Mouse (Mus musculus) thymus, postnatal 14 days (tissue): ENCODE data around the gene Tmco3.
"Not testable (repeated sequence)": the region's sequence is repeated elsewhere in the genome, so short reads cannot be mapped to it uniquely, and the experiment has no call there.

Source experiments
- DNase-seq: peaks from one replicate; pipeline ENCODE4 v3.0.0; 2021

Gene Tmco3

DNA sequence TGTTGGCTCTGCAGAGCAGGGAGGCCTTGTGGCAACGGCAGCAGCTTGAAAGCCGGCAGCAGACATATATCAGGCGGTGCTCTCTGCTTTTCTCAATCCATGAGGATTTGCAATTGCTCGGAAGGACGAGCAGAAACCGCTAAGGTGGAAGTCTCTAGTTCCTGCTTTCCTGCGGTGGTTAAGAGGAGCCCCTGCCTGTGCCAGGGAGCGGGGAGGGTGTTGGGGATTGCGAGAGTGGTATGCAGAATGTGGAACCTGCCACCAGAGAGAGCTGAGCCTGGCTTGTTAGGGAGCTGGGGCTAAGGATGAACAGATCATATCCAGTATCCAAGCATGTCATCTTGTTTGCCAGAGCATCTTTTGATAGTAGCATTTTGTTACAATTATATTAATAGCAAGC lies 18.9 kb downstream of the Tmco3 start:
- DNase-seq, result no peak

DNA sequence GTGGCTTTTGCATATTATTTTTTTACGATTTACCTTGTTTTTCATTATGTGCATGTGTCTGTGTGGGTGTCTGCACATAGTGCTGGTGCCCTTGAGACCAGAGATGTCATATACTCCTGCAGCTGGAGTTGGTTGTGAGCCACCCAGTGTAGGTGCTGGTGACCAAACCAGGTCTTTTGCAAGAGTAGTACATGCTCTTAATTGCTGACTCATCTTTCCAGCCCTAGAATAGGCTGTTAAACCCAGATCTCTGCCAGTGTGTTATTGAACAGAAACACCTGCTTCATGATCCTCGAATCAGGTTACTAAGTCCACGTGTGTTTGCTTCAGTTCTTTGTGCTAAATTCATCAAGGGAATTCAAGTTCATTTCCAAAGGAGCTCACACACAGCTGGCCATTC lies 26.9 kb downstream of the Tmco3 start:
- DNase-seq, result no peak

DNA sequence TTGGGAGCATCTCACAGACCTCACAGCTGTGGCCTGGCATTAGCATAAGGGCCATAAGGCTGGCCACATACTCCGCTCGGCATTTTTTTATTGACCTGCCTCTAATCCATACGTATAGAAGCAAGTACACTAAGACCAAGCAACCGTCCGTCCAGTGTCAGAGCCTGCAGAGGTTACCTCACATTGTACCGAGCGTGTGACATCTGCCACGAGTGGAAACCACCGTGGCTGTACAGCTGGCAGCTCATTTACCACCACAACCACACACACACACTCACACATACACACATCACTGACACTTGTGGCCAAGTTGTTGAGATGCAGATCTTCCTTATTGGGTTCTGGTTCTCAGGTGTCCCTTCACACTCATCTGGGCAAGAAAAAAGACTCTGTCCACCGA lies 28.7 kb downstream of the Tmco3 start:
- DNase-seq, result peak; percentile 42

DNA sequence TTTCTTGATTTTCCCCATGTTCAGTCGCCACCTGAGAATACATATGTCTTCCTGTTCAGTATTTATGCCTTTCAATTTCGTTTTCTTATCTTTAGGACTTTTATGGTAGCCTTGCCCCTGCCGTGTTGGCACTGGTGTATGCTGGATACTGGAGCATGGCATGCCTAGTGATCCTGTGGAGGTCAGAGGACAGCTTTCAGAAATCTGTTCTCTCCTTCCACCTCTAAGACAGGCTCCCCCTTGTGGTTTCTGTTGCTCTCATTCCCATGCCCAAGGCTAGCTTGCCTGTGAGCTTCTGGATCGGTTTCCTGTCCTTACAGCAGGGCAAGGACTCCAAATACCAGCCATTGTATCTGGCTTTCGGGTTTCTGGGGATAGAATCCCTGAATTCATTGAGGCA lies 38.6 kb downstream of the Tmco3 start:
- peak; percentile 45 for DNase-seq

DNA sequence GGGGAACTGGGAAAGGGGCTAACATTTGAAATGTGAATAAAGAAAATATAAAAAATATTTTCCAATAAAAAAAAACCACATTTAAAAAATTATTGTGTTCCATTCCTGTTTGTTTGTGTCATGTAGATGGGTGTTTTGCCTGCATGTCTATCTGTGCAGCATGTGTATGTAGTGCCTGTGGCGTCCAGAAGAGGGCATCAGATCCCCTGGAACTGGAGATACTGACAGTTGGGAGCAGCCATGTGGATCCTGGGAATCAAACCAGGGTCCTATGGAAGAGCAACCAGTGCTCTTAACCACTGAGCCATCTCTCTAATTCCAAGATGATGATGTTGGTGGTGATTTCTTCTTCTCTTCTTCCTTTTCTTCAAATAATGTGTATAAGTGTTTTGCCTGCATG lies 46.7 kb downstream of the Tmco3 start:
- no peak for DNase-seq

DNA sequence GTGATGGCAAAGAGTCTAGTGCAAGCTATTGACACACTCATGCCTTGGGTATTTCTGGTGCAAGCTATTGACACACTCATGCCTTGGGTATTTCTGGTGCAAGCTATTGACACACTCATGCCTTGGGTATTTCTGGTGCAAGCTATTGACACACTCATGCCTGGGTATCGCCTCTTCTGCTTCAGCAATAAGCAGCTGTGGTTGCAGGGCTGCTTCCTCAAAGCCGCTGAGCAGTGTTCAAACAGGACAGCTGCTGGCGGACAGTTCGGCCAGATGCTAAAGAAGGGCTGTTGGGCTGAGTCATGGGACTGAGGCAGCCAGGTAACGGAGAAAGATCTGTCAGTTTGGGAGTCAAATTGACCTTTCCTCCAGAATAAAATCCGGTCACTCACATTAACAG lies 49.3 kb downstream of the Tmco3 start:
- not testable (repeated sequence) for DNase-seq

DNA sequence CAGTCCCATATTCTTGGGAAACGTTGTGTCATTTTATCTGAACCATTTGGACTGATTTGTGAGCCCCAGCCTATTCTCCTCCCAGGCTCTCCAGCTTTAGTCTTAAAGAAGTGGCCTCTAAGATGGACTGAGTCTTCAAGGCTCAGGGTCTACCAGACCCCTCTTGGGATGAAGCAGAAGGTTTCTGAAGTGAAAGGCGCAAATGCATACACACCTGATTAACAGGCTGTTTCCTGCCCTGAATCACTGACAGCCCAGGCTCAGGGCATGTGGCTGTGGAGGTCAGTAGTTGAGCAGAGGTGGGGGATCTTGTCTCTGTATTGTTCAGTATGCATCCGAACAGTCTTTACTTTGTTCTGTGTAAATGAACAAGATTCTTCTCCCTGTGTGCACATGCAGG lies 49.7 kb downstream of the Tmco3 start:
- DNase-seq, result no peak

DNA sequence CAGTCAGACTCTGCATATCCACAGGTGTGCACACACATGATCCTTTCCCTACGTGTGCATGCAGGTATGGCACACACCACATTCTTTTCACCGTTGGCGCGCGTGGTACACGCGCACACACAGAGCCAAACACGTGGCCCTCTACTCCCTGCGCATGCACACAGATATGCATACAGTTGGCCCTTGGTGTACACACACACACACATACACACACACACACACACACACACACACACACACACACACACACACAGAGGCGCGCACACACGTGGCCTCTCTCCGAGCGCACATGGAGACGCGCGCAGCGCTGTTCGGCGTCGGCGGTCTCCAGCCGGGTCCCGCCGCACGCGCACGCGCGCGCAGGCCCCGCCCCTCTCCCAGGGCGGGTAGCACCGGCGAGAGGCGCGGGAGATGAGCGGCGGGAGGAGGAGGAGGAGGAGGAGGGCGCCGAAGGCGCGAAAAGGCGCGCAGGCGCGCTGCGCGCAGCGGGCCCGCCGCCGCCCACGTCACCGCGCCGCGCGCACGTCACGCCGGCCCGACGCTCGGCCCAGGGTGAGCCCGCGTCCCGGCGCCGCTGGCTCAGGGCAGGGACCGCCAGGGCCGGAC lies 50.4 kb downstream of the Tmco3 start, which contains the start of gene Tfdp1:
TSS of gene Tfdp1 (plus strand) at position 497 of the 606 bp plus-strand sequence.
- peak; percentile 92 for DNase-seq

DNA sequence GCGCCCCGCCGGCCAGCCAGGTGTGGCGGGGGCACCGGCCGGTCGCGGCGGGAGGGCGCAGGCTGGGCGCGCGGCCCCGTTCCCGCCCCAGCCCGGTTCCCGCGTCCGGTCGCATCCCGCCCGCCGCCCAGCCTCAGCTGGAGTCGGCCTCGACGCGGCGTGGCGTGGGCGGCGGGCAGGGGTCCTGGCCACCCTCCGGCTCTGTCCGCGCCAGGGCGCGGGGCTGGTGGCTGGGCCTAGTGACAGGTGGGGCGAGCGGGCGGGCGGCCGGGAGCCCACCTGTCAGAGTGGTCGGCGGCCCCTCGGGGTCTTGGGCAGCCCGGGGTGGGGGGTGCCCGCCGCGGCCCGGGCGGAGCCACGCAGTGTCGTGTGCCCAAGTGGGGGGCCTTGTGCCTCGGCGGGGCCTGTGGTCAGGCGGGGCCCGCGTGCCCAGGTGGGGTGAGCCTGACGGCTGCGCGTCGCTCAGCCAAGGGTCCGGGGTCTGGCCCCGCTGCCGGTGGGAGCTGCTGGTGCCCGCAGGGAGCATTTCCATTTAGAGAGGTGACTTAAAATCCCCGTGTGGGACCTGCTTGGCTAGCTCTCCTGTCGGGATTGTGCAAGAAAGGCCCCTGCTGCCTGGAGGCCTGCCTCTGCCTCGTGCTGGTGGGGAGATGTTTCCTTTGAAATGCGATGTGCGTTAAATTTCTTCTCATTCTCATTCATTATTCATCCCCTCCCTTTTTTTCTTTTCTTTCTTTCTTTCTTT lies 51.1 kb downstream of the Tmco3 start:
- DNase-seq, result peak; percentile 63

DNA sequence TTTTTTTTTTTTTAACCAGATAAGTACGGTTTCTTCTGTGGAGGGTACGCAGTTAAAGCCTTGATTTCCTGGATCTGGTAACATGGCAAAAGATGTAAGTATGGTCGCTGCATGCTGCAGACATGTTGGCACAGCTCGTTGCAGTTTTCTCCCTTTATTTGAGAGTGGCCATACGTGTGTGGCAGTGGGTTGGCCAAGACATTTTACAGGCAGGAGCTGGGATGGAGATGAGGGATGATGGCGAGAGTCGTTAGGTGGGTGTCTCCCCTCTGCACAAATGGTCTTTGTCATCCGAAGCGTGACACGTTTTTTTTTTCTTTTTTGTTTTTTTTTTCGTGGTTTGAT lies 51.6 kb downstream of the Tmco3 start:
- DNase-seq, result no peak

DNA sequence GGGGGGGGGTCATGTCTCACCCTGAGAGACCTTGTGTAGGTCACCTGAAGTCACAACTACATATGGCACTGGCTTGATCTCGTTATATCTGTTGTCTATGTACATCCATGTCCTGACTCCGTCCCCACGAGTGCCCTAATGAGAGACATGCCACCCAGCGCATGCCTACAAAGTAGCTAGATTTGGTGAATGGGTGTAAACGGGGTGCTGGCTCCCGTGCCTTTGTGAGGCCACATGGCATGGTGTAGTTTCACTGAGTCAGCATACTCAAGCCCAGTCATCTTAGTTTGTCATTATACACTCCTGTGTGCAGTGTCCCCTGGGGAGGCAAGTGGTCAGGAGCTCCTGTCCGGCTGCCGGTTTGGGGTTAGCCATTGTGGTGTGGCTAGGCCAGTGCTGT lies 52.7 kb downstream of the Tmco3 start:
- DNase-seq, result no peak

DNA sequence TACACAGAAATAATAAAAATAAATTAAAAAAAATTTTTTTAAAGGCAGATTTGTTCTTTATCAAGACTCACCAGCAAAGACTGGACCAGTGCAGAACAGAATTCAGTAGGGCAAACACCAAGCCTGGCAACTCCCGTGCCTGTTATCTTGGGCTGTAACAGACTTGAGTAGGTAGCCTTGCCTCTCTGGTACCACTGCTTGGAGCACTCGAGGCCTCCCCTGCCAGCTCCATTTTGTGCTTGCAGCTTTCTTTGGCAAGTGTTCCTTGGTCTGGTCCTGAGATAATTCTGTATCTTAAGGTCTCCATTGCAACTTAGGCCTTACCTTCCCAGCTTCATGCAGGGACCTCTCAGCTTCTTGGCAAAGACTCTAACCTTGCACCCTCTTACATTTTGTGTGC lies 54.4 kb downstream of the Tmco3 start:
- no peak for DNase-seq

DNA sequence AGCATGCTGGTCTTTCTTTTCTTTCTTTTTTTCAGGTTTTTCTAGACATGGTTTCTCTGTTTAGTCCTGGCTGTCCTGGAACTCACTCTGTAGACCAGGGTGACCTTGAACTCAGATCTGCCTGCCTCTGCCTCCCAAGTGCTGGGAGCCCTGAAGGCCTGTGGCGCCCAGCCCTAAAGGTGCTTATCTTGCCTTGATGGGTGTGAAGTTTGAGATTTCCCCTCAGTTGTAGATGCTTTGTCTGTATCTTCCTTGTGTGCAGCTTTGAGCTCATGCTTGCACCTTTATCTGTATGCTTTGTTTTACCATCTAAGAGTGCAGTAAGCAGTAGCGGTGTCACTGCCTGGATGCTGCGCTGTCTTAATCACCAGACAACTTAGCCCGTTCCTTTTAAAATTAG lies 55.1 kb downstream of the Tmco3 start:
- DNase-seq, result no peak

DNA sequence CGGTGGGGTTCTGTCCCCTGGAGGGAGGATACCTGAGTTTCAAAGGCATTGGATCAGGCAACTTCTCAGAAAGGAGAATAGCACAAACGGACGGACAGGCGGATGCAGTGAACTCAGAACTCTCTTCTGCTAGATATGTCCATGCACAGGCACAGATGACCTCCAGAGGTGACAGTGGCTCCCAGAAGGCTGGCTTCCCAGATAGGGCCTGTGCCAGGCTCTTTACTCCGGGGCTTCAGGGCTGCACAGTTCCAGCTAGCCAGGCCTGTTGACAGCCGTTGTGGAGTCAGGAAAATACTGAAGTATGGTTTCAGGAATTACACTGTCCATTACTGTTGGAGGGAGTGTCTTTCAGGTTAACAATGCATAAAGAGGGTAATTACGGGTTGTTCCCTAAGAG lies 62.1 kb downstream of the Tmco3 start:
- DNase-seq, result no peak

DNA sequence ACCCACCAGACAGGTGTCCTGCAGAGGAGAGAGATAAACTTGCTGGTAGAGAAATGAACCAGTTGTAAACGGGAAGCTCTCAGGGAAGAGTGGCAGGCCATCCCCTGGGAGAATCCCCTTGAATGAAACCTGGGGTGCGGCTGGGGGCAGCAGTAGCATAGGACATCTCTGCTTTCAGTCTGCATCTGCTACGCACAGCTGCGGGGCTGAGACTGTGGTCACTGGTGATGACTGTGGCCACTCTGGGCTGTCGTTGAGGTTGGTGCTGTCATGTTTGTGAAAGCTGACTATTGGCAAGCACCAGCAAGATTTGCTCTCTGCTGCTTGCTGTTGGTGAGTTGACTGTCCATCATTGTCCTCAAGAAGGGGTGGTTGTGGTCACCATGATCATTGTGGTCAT lies 63.6 kb downstream of the Tmco3 start:
- DNase-seq, result no peak

DNA sequence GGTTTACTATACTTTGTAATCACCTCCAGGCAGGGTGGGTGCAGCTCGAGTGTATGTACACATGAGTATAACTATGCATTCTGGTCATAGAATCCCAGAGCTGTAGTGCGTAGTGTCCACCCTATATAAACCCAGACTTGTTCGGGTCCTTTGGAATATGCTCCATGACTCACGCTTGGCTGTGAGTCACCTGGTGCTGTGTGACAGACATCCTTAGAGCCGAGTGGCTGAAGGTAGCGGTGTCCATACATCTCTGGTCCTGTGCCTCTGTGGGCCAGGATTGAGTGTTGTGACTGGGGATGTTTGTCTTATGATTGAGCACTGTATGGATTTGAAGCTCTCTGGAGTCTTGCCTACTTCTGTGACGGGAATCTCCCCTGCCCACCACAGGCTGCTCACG lies 64.6 kb downstream of the Tmco3 start:
- DNase-seq, result no peak

DNA sequence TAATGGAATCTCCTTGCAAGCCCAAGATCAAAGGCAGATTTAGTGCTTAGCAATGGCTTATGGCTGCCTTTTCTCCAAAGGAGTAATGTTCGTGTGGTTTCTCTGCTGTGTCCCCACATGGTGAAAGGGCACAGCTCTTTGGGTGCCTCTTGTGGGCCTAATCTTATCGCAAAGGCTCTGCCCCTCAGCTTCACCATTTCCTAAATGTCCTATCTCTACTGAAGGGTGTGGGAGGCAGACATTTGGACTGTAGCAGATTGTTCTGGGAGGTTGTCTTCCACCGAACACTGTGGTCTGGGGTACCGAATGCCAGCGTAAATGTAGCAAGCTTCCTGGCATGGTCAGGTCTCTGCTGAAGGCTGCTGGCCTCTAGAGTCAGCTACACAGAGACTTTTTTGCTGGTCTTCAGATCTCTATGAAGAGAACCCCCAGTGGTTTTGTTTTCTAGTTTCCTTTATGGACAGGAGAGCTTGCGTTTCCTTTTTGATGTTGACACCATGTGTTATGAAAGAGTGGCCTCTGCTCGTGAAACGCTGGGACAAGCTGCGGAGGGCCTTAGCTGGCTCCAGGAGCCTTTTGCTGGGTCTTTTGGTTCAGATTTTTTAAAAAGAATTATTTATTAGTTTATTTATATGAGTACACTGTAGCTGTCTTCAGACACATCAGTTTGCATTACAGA lies 65.3 kb downstream of the Tmco3 start:
- no peak for DNase-seq

DNA sequence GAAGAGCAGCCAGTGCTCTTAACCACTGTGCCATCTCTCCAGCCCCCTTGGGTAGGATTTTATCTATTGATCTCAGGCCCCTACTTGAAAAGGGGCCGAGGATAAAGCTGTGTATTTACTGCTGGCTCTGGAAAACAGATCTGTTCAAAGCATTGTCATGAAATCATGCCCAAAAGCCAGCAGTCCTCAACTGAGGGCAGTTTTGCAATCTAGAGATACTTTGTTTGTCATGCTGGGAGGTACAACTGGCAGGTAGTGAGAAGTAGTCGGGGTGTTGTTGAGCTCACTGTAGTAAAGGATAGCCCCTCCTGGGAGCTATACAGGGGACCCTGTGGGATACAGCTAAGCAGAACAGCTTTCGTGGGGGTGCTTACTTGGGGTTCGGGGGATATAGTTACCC lies 65.9 kb downstream of the Tmco3 start:
- DNase-seq, result no peak

DNA sequence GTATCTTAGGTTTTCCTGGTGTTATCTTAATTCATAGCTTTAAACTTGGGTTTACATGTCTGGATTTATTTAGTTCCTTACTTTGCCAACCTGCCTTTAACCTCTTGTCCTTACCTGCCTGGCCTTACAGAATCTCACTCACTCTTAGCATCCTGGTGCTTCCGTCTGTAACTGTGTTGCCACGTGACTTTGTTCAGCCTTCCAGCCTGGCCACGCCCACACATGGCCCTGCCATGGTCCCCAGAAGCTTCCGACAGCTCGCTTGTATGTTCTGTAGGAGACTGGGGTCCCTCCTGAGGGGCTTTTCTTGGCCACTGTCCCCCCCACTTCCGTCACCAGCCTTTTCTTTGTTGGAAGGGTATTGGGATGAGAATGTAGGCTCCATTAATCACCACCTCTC lies 68.2 kb downstream of the Tmco3 start:
- DNase-seq, result no peak

DNA sequence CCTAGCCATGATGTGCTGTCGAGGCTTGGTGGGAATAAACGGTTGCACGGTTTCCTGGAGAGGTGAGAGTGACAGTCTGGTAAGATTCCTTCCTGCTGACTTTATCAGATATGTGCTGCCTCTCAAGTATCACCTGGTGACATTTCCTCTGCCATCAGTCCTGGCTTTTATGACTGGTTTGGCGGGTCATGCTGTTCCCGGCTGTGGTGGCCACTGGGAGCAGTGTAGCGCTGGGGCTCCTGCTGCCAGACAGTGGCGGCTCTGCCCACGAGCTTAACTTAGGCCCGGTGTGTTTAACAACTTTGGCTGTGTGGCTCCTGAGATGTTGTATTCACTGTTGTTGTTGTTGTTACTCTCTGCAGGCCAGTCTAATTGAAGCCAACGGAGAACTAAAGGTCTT lies 68.7 kb downstream of the Tmco3 start:
- no peak for DNase-seq

DNA sequence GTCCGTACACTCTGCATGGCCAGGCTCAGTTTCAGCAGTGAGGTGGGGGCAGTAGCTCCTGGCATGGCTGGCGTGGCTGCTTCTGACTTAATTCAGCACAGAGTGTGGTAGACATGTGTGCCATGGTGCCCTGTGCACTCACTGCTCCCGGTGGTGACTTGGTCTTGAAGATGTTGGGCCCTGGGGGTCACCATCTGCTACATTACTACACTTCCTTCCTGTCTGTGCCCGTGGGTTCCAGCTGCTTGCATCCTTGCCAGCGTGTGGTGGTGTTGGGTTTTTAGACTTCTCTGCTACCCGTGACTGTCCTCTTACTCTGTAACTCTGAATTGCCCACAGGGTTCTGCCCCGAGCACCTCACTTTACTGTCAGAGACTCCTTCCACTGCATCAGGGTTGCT lies 72.2 kb downstream of the Tmco3 start:
- DNase-seq, result no peak

DNA sequence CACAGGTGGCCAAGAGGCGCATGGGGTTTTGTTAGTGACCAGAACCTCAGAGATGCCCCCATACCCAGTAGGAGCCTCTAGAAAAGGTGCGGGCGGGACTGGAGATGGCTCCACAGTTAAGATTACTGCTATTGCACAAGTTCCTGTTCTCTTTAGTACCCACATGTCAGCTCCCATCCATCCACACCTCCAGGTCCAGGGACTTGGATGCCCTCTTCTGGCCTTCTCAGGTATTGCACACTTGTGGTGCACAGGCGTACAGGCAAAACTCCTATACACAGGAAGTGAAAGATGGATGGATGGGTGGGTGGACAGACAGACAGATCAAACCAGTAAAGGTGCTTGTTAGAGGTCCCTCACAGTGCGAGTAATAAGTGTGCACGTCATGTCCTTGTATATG lies 73.9 kb downstream of the Tmco3 start:
- peak; percentile 19 for DNase-seq
